In genomic region chr3:134236414-134237112, GRCm38 (mm10) we compare ENCODE assay signal across 7 mouse cellular contexts. TPM values are rescaled to one million over a fixed set of nuclear protein-coding genes. Genes with fewer than 3 reads are reported as not detected.
DNase-seq lines count a peak whose midpoint lies in the region; ATAC-seq and TF ChIP-seq lines count a peak whose summit lies in the region.

Gene Cxxc4, plus strand, starts transcription at chr3:134236484.

- ATAC-seq in embryonic facial prominence, embryonic 15.5 days (ENCODE audit: insufficient number of reproducible peaks, low FRiP score, low TSS enrichment, low read depth): peak; percentile 63
- peak; percentile 79 for ATAC-seq in hindbrain, embryonic 16.5 days

- H3K4me1 ChIP-seq in lung, adult 2 months (ENCODE audit: control insufficient read depth, insufficient read depth, low read length): peaks cover 6% of the 10 kb centered on the region
- peaks cover 11% of the 10 kb centered on the region for H3K4me1 ChIP-seq in embryonic facial prominence, embryonic 15.5 days
- H3K4me1 ChIP-seq in hindbrain, embryonic 16.5 days (ENCODE audit: control insufficient read depth, insufficient read depth, low read depth, low read length): no peaks in the 10 kb centered on the region

- TF ChIP-seq POLR2A in lung, adult 2 months (IDR thresholded peaks at IDR 0.05; ENCODE audit: borderline replicate concordance, extremely low read depth, low read depth, low read length): no peak

- H3K36me3 ChIP-seq in embryonic facial prominence, embryonic 15.5 days: no peaks in the 10 kb centered on the region
- no peaks in the 10 kb centered on the region for H3K36me3 ChIP-seq in hindbrain, embryonic 16.5 days (ENCODE audit: control insufficient read depth, insufficient read depth, low read length)

- no peaks in the 10 kb centered on the region for H3K27me3 ChIP-seq in embryonic facial prominence, embryonic 15.5 days
- H3K27me3 ChIP-seq in hindbrain, embryonic 16.5 days (replicated peaks; ENCODE audit: control insufficient read depth, insufficient read depth, low read length): no peaks in the 10 kb centered on the region

- peak within 1 kb of the TSS; percentile 18; the same call in 1 of the 2 replicates for H3K9ac ChIP-seq in embryonic facial prominence, embryonic 15.5 days
- peak within 1 kb of the TSS; percentile 68 for H3K9ac ChIP-seq in hindbrain, embryonic 16.5 days (ENCODE audit: low read depth, low read length)

- H3K27ac ChIP-seq in embryonic facial prominence, embryonic 15.5 days (replicated peaks): peak within 1 kb of the TSS; percentile 83
- H3K27ac ChIP-seq in hindbrain, embryonic 16.5 days (ENCODE audit: low read depth, low read length): peak within 1 kb of the TSS; percentile 86

- H3K4me2 ChIP-seq in embryonic facial prominence, embryonic 15.5 days (replicated peaks): peak within 1 kb of the TSS; percentile 64
- peak within 1 kb of the TSS; percentile 86 for H3K4me2 ChIP-seq in hindbrain, embryonic 16.5 days (ENCODE audit: low read length)

- no peaks in the 10 kb centered on the region for H3K9me3 ChIP-seq in embryonic facial prominence, embryonic 15.5 days (replicated peaks)
- H3K9me3 ChIP-seq in hindbrain, embryonic 16.5 days (ENCODE audit: control insufficient read depth, low read length): no peaks in the 10 kb centered on the region

- WGBS in lung, adult 2 months: 7% methylated on average over 20 of the region's 22 CpGs
- WGBS in embryonic facial prominence, embryonic 15.5 days: under 1% methylated on average over 18 of the region's 22 CpGs
- 3% methylated on average over 10 of the region's 22 CpGs for WGBS in hindbrain, embryonic 16.5 days

- no peak for TF ChIP-seq CTCF in lung, adult 2 months (IDR thresholded peaks at IDR 0.05; ENCODE audit: insufficient read depth, low read length)

- DNase-seq in lung, adult 2 months: no peak
- DNase-seq in lung, postnatal 25 days (ENCODE audit: low spot score): no peak
- DNase-seq in mesoderm, embryonic 11.5 days (ENCODE audit: low read depth, low spot score): peak; percentile 23
- no peak for DNase-seq in MN1 (ENCODE audit: low spot score)
- no peak for DNase-seq in adrenal gland, postnatal 10 days

- peak within 1 kb of the TSS; percentile 65 for H3K4me3 ChIP-seq in lung, adult 2 months (replicated peaks; ENCODE audit: extremely low read depth, low read depth, low read length)
- peak within 1 kb of the TSS; percentile 54 for H3K4me3 ChIP-seq in embryonic facial prominence, embryonic 15.5 days (replicated peaks)
- peak within 1 kb of the TSS; percentile 67 for H3K4me3 ChIP-seq in hindbrain, embryonic 16.5 days (ENCODE audit: low read length)

RNA-seq across cellular contexts. Expression of gene Cxxc4, which starts in this region (rescaled TPM):
- 0.67 and 0.74 TPM in 2 replicates for polyA plus RNA-seq in lung, adult 2 months (2012; rRNA removed)
- 4.7 and 5.1 TPM in 2 replicates for polyA plus RNA-seq in embryonic facial prominence, embryonic 15.5 days (2015; fragmentation: Nextera tagmentation; extraction: Ambion mirVana)
- polyA plus RNA-seq in hindbrain, embryonic 16.5 days (2015; fragmentation: Nextera tagmentation; extraction: Ambion mirVana): 20.6 and 29.1 TPM in 2 replicates
- 1 to 10 TPM; 4.6 to 8.5 TPM for total RNA-seq in adrenal gland, postnatal 10 days (2021)
